Mouse (Mus musculus): ENCODE data around the gene Usp7.

DNA sequence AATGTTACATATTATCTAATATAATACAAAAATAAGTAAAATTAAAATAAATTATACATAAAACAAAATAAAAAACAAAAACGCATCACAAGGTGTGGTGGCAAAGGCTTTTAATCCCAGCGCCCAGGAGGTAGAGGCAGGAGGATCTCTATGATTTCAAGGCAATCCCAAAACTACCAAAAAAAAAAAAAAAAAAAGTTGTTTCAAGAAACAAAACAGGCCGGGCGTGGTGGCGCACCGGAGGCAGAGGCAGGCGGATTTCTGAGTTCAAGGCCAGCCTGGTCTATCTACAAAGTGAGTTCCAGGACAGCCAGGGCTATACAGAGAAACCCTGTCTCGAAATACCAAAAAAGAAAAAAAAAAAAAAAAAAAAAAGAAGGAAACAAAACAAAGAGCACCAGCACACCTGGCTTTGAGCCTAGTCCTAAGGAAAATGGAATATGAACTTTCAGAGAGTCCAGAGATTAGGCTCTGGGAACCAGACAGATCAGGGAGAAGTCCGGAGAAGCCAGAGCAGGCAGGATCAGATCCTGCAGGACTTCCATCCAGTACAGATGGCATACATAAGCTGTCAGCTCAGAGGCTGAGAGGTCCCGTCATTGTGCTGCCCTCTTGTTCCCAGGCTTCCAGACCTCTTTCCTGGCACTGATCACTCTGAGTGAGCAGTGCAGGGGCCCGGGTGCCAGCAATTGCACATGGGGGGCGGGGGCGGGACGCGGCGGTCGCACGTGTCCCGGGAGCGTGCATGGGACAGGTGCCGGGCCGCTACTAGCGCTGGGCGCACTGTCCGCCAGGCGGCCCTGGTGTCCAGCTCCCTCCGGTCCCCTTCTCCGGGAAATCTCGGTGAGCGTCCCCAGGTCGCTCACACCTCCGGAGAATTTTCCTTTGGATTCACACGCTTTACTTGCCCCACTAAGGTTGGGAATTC lies 36.8 kb upstream of the Usp7 start:
- no peak for TF ChIP-seq GATA1 (IDR thresholded peaks at IDR 0.05; ENCODE audit: low read depth, low read length)
- TF ChIP-seq NRF1 (IDR thresholded peaks at IDR 0.05; ENCODE audit: insufficient read depth, low read depth, low read length, poor library complexity, severe bottlenecking): no peak
- TF ChIP-seq POLR2A (IDR thresholded peaks at IDR 0.05; ENCODE audit: control insufficient read depth in 1 of 2, insufficient read depth in 1 of 2, low read depth in 1 of 2, low read length in 2 of 2, poor library complexity in 1 of 2): 0 out of 4 replicates have a peak, but pooled peaks of 1 of the 2 experiments have one; percentile 50
- no peak for TF ChIP-seq SIN3A (IDR thresholded peaks at IDR 0.05; ENCODE audit: low read length)

All from MEL (cell line).